ENCODE assay signal across 25 mouse cellular contexts in the genomic region with DNA sequence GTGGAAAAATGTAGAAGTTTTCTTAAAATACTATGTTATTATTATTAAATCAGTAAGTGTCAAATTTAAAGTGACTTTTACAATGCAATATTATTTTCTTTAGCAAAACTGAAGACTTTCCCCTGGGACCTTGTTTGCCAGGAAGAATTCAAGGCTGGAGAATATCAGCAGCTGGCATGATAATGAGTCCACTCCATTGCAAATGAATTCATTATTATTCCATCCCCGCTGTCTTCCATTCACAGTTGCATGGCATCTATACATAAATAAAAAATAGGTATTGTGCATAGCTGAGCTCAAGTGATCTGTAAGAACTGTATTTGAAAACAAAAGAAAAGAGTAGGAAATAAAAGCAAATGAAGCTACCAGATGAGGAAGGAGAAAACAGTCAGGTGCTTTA.
DNase-seq lines count a peak whose midpoint lies in the region; ATAC-seq and TF ChIP-seq lines count a peak whose summit lies in the region.
"Had no signal": no experiment of that assay in that cellular context is flagged by ENCODE, and none has a peak within 500 bp of the region (broad histone marks: within the 10 kb centered on the region; RNA-seq: fewer than 3 reads in every experiment).

No protein-coding gene starts in this region.

- H3K27me3 ChIP-seq in hindbrain, embryonic 11.5 days (ENCODE audit: control insufficient read depth, insufficient read depth, low read length) = no peaks in the 10 kb centered on the region
- H3K27me3 ChIP-seq in hindbrain, embryonic 16.5 days (replicated peaks; ENCODE audit: control insufficient read depth, insufficient read depth, low read length) = no peaks in the 10 kb centered on the region
- H3K27me3 ChIP-seq in midbrain, embryonic 14.5 days (ENCODE audit: control insufficient read depth, insufficient read depth, low read length) = no peaks in the 10 kb centered on the region
- H3K27me3 ChIP-seq: heart, embryonic 12.5 days; kidney, embryonic 15.5 days had no signal

- H3K4me2 ChIP-seq in hindbrain, embryonic 11.5 days (replicated peaks; ENCODE audit: low read depth, low read length) = no peak overlapping the region
- H3K4me2 ChIP-seq in hindbrain, embryonic 16.5 days (ENCODE audit: low read length) = no peak overlapping the region
- no peak overlapping the region for H3K4me2 ChIP-seq in midbrain, embryonic 14.5 days (ENCODE audit: low read length)
- H3K4me2 ChIP-seq: heart, embryonic 12.5 days; kidney, embryonic 15.5 days had no signal

- H3K27ac ChIP-seq in hindbrain, embryonic 11.5 days (ENCODE audit: low read depth, low read length) = no peak overlapping the region
- no peak overlapping the region for H3K27ac ChIP-seq in hindbrain, embryonic 16.5 days (ENCODE audit: low read depth, low read length)
- H3K27ac ChIP-seq in midbrain, embryonic 14.5 days (replicated peaks; ENCODE audit: low read depth, low read length) = 0 out of 2 replicates have a peak overlapping the region, but pooled peaks have one; percentile 49
- H3K27ac ChIP-seq: kidney, embryonic 15.5 days; liver, embryonic 14.5 days; macrophage had no signal

- no peak for TF ChIP-seq CTCF in brain, embryonic 14.5 days (IDR thresholded peaks at IDR 0.05; ENCODE audit: borderline replicate concordance, extremely low read depth, insufficient read depth, insufficient read length)

- no peak overlapping the region for H3K9ac ChIP-seq in hindbrain, embryonic 11.5 days (ENCODE audit: low read depth, low read length)
- no peak overlapping the region for H3K9ac ChIP-seq in hindbrain, embryonic 16.5 days (ENCODE audit: low read depth, low read length)
- no peak overlapping the region for H3K9ac ChIP-seq in midbrain, embryonic 14.5 days (replicated peaks; ENCODE audit: low read length)
- H3K9ac ChIP-seq: heart, embryonic 12.5 days; kidney, embryonic 15.5 days; liver, embryonic 14.5 days had no signal

- H3K4me1 ChIP-seq in hindbrain, embryonic 11.5 days (replicated peaks; ENCODE audit: control insufficient read depth, insufficient read depth, low read length) = no peaks in the 10 kb centered on the region
- no peaks in the 10 kb centered on the region; the same call in 1 of the 2 replicates for H3K4me1 ChIP-seq in hindbrain, embryonic 16.5 days (ENCODE audit: control insufficient read depth, insufficient read depth, low read depth, low read length)
- 0 out of 2 replicates have a peak, but pooled peaks cover 2% of the 10 kb centered on the region for H3K4me1 ChIP-seq in midbrain, embryonic 14.5 days (ENCODE audit: control insufficient read depth, insufficient read depth, low read length)
- H3K4me1 ChIP-seq: heart, embryonic 12.5 days; kidney, embryonic 15.5 days had no signal

- WGBS in hindbrain, embryonic 11.5 days = 46% methylated on average over 1 of the region's 1 CpGs
- WGBS in hindbrain, embryonic 16.5 days = 9% methylated on average over 1 of the region's 1 CpGs
- 12% methylated on average over 1 of the region's 1 CpGs for WGBS in midbrain, embryonic 14.5 days

- H3K36me3 ChIP-seq in hindbrain, embryonic 11.5 days (ENCODE audit: control insufficient read depth, insufficient read depth, low read length) = no peaks in the 10 kb centered on the region
- H3K36me3 ChIP-seq in hindbrain, embryonic 16.5 days (ENCODE audit: control insufficient read depth, insufficient read depth, low read length) = no peaks in the 10 kb centered on the region
- H3K36me3 ChIP-seq in midbrain, embryonic 14.5 days (ENCODE audit: control insufficient read depth, insufficient read depth, low read length) = no peaks in the 10 kb centered on the region
- H3K36me3 ChIP-seq: G1E; heart, embryonic 12.5 days; kidney, embryonic 15.5 days had no signal

- DNase-seq in embryo, embryonic 11 days = peak; percentile 4
- no peak for DNase-seq in embryo, embryonic 10 days (ENCODE audit: low spot score)
- peak; percentile 30 for DNase-seq in hindbrain, embryonic 11.5 days (ENCODE audit: low spot score)
- DNase-seq in brain, embryonic 14.5 days (ENCODE audit: low read depth) = peak; percentile 86
- peak; percentile 79 for DNase-seq in midbrain, embryonic 14.5 days
- no peak for DNase-seq in thymus, postnatal 36 days
- DNase-seq: adrenal gland, adult 8-10 months; cerebellum, adult 8-10 months; cerebellum, postnatal 25 days; gastrocnemius, postnatal 25 days; heart, adult 18-20 months; heart, postnatal 4 days; kidney, adult 18-20 months; kidney, postnatal 25 days; liver; lung, adult 2 months; lung, postnatal 10 days had no signal

- no peak for TF ChIP-seq POLR2A in brain, embryonic 14.5 days (IDR thresholded peaks at IDR 0.05; ENCODE audit: borderline replicate concordance, extremely low read depth, insufficient read depth, insufficient read length, poor library complexity, severe bottlenecking)

- H3K4me3 ChIP-seq in hindbrain, embryonic 11.5 days (ENCODE audit: low read depth, low read length) = no peak overlapping the region
- no peak overlapping the region for H3K4me3 ChIP-seq in hindbrain, embryonic 16.5 days (ENCODE audit: low read length)
- H3K4me3 ChIP-seq in midbrain, embryonic 14.5 days (replicated peaks; ENCODE audit: low read depth, low read length) = no peak overlapping the region
- H3K4me3 ChIP-seq: heart, embryonic 12.5 days; kidney, embryonic 15.5 days had no signal

- peak; percentile 83 for ATAC-seq in hindbrain, embryonic 11.5 days (ENCODE audit: low FRiP score)
- ATAC-seq in hindbrain, embryonic 16.5 days = no peak
- peak; percentile 67; the same call in 1 of the 2 replicates for ATAC-seq in midbrain, embryonic 14.5 days (ENCODE audit: low FRiP score, low TSS enrichment)
- ATAC-seq in erythroblast, adult 5-6 weeks (replicated peaks; ENCODE audit: low FRiP score, poor library complexity, severe bottlenecking) = no peak
- ATAC-seq: inflammation-experienced regulatory T-cells, adult 6 months had no signal

- H3K9me3 ChIP-seq in hindbrain, embryonic 11.5 days (ENCODE audit: control insufficient read depth, low read length) = no peaks in the 10 kb centered on the region
- no peaks in the 10 kb centered on the region for H3K9me3 ChIP-seq in hindbrain, embryonic 16.5 days (ENCODE audit: control insufficient read depth, low read length)
- H3K9me3 ChIP-seq in midbrain, embryonic 14.5 days (ENCODE audit: control insufficient read depth, low read length) = no peaks in the 10 kb centered on the region
- H3K9me3 ChIP-seq: G1E; heart, embryonic 12.5 days; kidney, embryonic 15.5 days had no signal

Comparison
In these comparisons a context has a peak if more than half of its experiments do, and no peak if none do; other contexts are left out.
1. DNase-seq: peak in embryo, embryonic 11 days (single experiment), hindbrain, embryonic 11.5 days (single experiment), brain, embryonic 14.5 days (single experiment) and midbrain, embryonic 14.5 days (single experiment); none in embryo, embryonic 10 days (single experiment) and thymus, postnatal 36 days (0 of 2).
2. ATAC-seq: peak in hindbrain, embryonic 11.5 days (single experiment) and midbrain, embryonic 14.5 days (single experiment); none in hindbrain, embryonic 16.5 days (single experiment) and erythroblast, adult 5-6 weeks (single experiment).